Mouse (Mus musculus): ENCODE data around the gene Cad.

- TF ChIP-seq POLR2A (IDR thresholded peaks at IDR 0.05; ENCODE audit: low read depth, low read length) (no peak), CTCF (conservative IDR thresholded peaks at IDR 0.05; ENCODE audit: insufficient read depth, insufficient read length, low read depth, low read length) (no peak)
Measured at GRCm38 (mm10) chr5:31094100-31094798, 39.7 kb downstream of the Cad start.
